Mouse (Mus musculus) liver, embryonic 15.5 days (tissue): ENCODE data around the gene Atp13a2. TPM values are rescaled to one million over a fixed set of nuclear protein-coding genes. Genes with fewer than 3 reads are reported as not detected.

Experiments
- ATAC-seq: fragments of 200-750 bp; cut with Nextera tagmentation; 2 replicates; pipeline ENCODE4 v1.8.0; 2017; ENCODE audit warnings: moderate number of reproducible peaks, mild to moderate bottlenecking, moderate library complexity; ENCODE audit not compliant: insufficient read depth
- H3K27ac ChIP-seq: fragments of 300-500 bp; sonication (generic); replicated peaks from 2 replicates; pipeline ENCODE4 v1.5.1; 2015; ENCODE audit warnings: mild to moderate bottlenecking, inconsistent platforms
- H3K27me3 ChIP-seq: fragments of 300-500 bp; sonication (generic); 2 replicates; pipeline ENCODE4 v1.6.1; 2015; ENCODE audit warnings: mild to moderate bottlenecking, inconsistent platforms
- H3K36me3 ChIP-seq: fragments of 300-500 bp; sonication (generic); replicated peaks from 2 replicates; pipeline ENCODE4 v1.6.1; 2015; ENCODE audit warnings: moderate library complexity, mild to moderate bottlenecking, inconsistent platforms
- H3K4me1 ChIP-seq: fragments of 300-500 bp; sonication (generic); replicated peaks from 2 replicates; pipeline ENCODE4 v1.6.1; 2015; ENCODE audit warnings: inconsistent platforms
- H3K4me2 ChIP-seq: fragments of 300-500 bp; sonication (generic); 2 replicates; pipeline ENCODE4 v1.6.1; 2015; ENCODE audit warnings: moderate library complexity, mild to moderate bottlenecking, inconsistent platforms
- H3K4me3 ChIP-seq: fragments of 300-500 bp; sonication (generic); replicated peaks from 2 replicates; pipeline ENCODE4 v1.5.1; 2015; ENCODE audit warnings: mild to moderate bottlenecking, inconsistent platforms
- H3K9ac ChIP-seq: fragments of 300-500 bp; sonication (generic); 2 replicates; pipeline ENCODE4 v1.6.1; 2015; ENCODE audit warnings: moderate library complexity, mild to moderate bottlenecking, inconsistent platforms
- H3K9me3 ChIP-seq: fragments of 300-500 bp; sonication (generic); replicated peaks from 2 replicates; pipeline ENCODE4 v1.6.1; 2016; ENCODE audit warnings: inconsistent platforms
- WGBS: fragments of 180-500 bp; shearing (Covaris S2); methylation state at CpG from one replicate; pipeline ENCODE4 v1.1.7; 2015; ENCODE audit warnings: mixed read lengths; ENCODE audit not compliant: insufficient replicate concordance; 5-methylcytosine and 5-hydroxymethylcytosine counted together
- polyA plus RNA-seq: library from polyadenylated mRNA; unstranded; fragments of >200 nt; fragmentation: Nextera tagmentation; extraction: Ambion mirVana; gene quantifications from 2 replicates; pipeline ENCODE4 v1.2.1, GENCODE M21; 2015

Atp13a2 gene
- polyA plus RNA-seq: 17.4 and 20.3 TPM in 2 replicates

- Histone ChIP-seq H3K4me2 (peak within 1 kb of the TSS; percentile 97), H3K9ac (peak within 1 kb of the TSS; percentile 88), H3K9me3 (no peaks in the 10 kb centered on the region), H3K36me3 (no peaks in the 10 kb centered on the region), H3K27ac (peak within 1 kb of the TSS; percentile 57), H3K4me3 (peak within 1 kb of the TSS; percentile 84), H3K4me1 (peaks cover 50% of the 10 kb centered on the region), H3K27me3 (0 out of 2 replicates have a peak, but pooled peaks cover 6% of the 10 kb centered on the region)
- peak; percentile 77 for ATAC-seq
- WGBS: under 1% methylated on average over 58 of the region's 58 CpGs
These were observed at the start of gene Atp13a2 for GRCm38 (mm10) chr4:140986711-140987395. Gene Atp13a2, plus strand, starts transcription at chr4:140986873.

GRCm38 (mm10) chr4:140944356-140944755 lies 42.3 kb upstream of the Atp13a2 start:
- Histone ChIP-seq H3K4me1 (no peaks in the 10 kb centered on the region; the same call in 1 of the 2 replicates), H3K36me3 (no peaks in the 10 kb centered on the region), H3K9me3 (no peaks in the 10 kb centered on the region), H3K9ac (no peak overlapping the region), H3K4me2 (no peak overlapping the region), H3K27ac (no peak overlapping the region), H3K4me3 (no peak overlapping the region), H3K27me3 (no peaks in the 10 kb centered on the region)
- WGBS: 54% methylated on average over 12 of the region's 12 CpGs
- ATAC-seq: no peak

GRCm38 (mm10) chr4:140944961-140945442 lies 41.7 kb upstream of the Atp13a2 start:
- no peak overlapping the region for H3K4me2 ChIP-seq
- no peaks in the 10 kb centered on the region for H3K9me3 ChIP-seq
- no peak; the same call in 1 of the 2 replicates for ATAC-seq
- no peak overlapping the region for H3K9ac ChIP-seq
- H3K4me3 ChIP-seq: no peak overlapping the region
- 0 out of 2 replicates have a peak overlapping the region, but pooled peaks have one; percentile 7 for H3K27ac ChIP-seq
- no peaks in the 10 kb centered on the region for H3K36me3 ChIP-seq
- 10% methylated on average over 5 of the region's 5 CpGs for WGBS
- no peaks in the 10 kb centered on the region; the same call in 1 of the 2 replicates for H3K4me1 ChIP-seq
- no peaks in the 10 kb centered on the region for H3K27me3 ChIP-seq

- no peak overlapping the region for H3K27ac ChIP-seq
- H3K36me3 ChIP-seq: no peaks in the 10 kb centered on the region
- no peaks in the 10 kb centered on the region for H3K9me3 ChIP-seq
- H3K4me2 ChIP-seq: no peak overlapping the region
- ATAC-seq: no peak
- WGBS: 75% methylated on average over 4 of the region's 4 CpGs
- no peaks in the 10 kb centered on the region for H3K27me3 ChIP-seq
- no peak overlapping the region for H3K9ac ChIP-seq
- no peaks in the 10 kb centered on the region; the same call in 1 of the 2 replicates for H3K4me1 ChIP-seq
- no peak overlapping the region for H3K4me3 ChIP-seq
These were observed 41.1 kb upstream of the Atp13a2 start for GRCm38 (mm10) chr4:140945571-140945970.

- Histone ChIP-seq H3K4me2 (no peak overlapping the region), H3K36me3 (no peaks in the 10 kb centered on the region), H3K27ac (no peak overlapping the region), H3K4me1 (no peaks in the 10 kb centered on the region; the same call in 1 of the 2 replicates), H3K9ac (no peak overlapping the region), H3K9me3 (no peaks in the 10 kb centered on the region), H3K4me3 (no peak overlapping the region), H3K27me3 (no peaks in the 10 kb centered on the region)
- WGBS: 31% methylated on average over 4 of the region's 4 CpGs
- ATAC-seq: no peak
These were observed 40.6 kb upstream of the Atp13a2 start for GRCm38 (mm10) chr4:140946048-140946447.

GRCm38 (mm10) chr4:140946580-140947205 lies 40.0 kb upstream of the Atp13a2 start:
- H3K27me3 ChIP-seq: no peaks in the 10 kb centered on the region
- no peak overlapping the region for H3K9ac ChIP-seq
- H3K4me3 ChIP-seq: no peak overlapping the region
- no peak overlapping the region for H3K27ac ChIP-seq
- peaks cover 2% of the 10 kb centered on the region; the same call in 1 of the 2 replicates for H3K4me1 ChIP-seq
- H3K9me3 ChIP-seq: no peaks in the 10 kb centered on the region
- H3K4me2 ChIP-seq: no peak overlapping the region
- 63% methylated on average over 14 of the region's 14 CpGs for WGBS
- ATAC-seq: no peak
- H3K36me3 ChIP-seq: no peaks in the 10 kb centered on the region

GRCm38 (mm10) chr4:140947487-140948440 lies 38.9 kb upstream of the Atp13a2 start:
- Histone ChIP-seq H3K27ac (no peak overlapping the region), H3K4me1 (peaks cover 3% of the 10 kb centered on the region; the same call in 1 of the 2 replicates), H3K9me3 (no peaks in the 10 kb centered on the region), H3K4me3 (no peak overlapping the region), H3K4me2 (no peak overlapping the region), H3K27me3 (no peaks in the 10 kb centered on the region), H3K9ac (no peak overlapping the region), H3K36me3 (no peaks in the 10 kb centered on the region)
- ATAC-seq: no peak
- 69% methylated on average over 12 of the region's 12 CpGs for WGBS

- Histone ChIP-seq H3K27ac (no peak overlapping the region), H3K4me3 (no peak overlapping the region), H3K36me3 (no peaks in the 10 kb centered on the region), H3K9me3 (no peaks in the 10 kb centered on the region), H3K4me1 (peaks cover 3% of the 10 kb centered on the region; the same call in 1 of the 2 replicates), H3K27me3 (0 out of 2 replicates have a peak, but pooled peaks cover 3% of the 10 kb centered on the region), H3K4me2 (no peak overlapping the region), H3K9ac (no peak overlapping the region)
- WGBS: 80% methylated on average over 6 of the region's 6 CpGs
- ATAC-seq: no peak
These were observed 38.2 kb upstream of the Atp13a2 start for GRCm38 (mm10) chr4:140948481-140948880.

- Histone ChIP-seq H3K36me3 (no peaks in the 10 kb centered on the region), H3K9me3 (no peaks in the 10 kb centered on the region), H3K4me1 (peaks cover 3% of the 10 kb centered on the region; the same call in 1 of the 2 replicates), H3K4me3 (no peak overlapping the region), H3K9ac (no peak overlapping the region), H3K4me2 (no peak overlapping the region), H3K27ac (no peak overlapping the region), H3K27me3 (0 out of 2 replicates have a peak, but pooled peaks cover 3% of the 10 kb centered on the region)
- 75% methylated on average over 8 of the region's 8 CpGs for WGBS
- ATAC-seq: no peak
These were observed 37.6 kb upstream of the Atp13a2 start for GRCm38 (mm10) chr4:140949052-140949451.

GRCm38 (mm10) chr4:140949616-140950015 lies 37.1 kb upstream of the Atp13a2 start:
- Histone ChIP-seq H3K36me3 (no peaks in the 10 kb centered on the region), H3K4me1 (peaks cover 3% of the 10 kb centered on the region; the same call in 1 of the 2 replicates), H3K9me3 (no peaks in the 10 kb centered on the region), H3K27me3 (0 out of 2 replicates have a peak, but pooled peaks cover 3% of the 10 kb centered on the region), H3K27ac (no peak overlapping the region), H3K9ac (no peak overlapping the region), H3K4me2 (no peak overlapping the region), H3K4me3 (no peak overlapping the region)
- ATAC-seq: no peak
- 61% methylated on average over 16 of the region's 16 CpGs for WGBS
